Mouse (Mus musculus) ES-E14 (cell line): ENCODE measurements around the gene Cemip.

Experiments
- ZC3H11A ChIP-seq: IDR thresholded peaks from 2 replicates; pipeline ENCODE4 v1.6.1; 2012; ENCODE audit warnings: low read depth, mild to moderate bottlenecking, inconsistent platforms, low read length, borderline replicate concordance
- ZNF384 ChIP-seq: IDR thresholded peaks from 2 replicates; pipeline ENCODE4 v1.6.1; 2012; ENCODE audit warnings: low read depth, low read length, inconsistent platforms

DNA sequence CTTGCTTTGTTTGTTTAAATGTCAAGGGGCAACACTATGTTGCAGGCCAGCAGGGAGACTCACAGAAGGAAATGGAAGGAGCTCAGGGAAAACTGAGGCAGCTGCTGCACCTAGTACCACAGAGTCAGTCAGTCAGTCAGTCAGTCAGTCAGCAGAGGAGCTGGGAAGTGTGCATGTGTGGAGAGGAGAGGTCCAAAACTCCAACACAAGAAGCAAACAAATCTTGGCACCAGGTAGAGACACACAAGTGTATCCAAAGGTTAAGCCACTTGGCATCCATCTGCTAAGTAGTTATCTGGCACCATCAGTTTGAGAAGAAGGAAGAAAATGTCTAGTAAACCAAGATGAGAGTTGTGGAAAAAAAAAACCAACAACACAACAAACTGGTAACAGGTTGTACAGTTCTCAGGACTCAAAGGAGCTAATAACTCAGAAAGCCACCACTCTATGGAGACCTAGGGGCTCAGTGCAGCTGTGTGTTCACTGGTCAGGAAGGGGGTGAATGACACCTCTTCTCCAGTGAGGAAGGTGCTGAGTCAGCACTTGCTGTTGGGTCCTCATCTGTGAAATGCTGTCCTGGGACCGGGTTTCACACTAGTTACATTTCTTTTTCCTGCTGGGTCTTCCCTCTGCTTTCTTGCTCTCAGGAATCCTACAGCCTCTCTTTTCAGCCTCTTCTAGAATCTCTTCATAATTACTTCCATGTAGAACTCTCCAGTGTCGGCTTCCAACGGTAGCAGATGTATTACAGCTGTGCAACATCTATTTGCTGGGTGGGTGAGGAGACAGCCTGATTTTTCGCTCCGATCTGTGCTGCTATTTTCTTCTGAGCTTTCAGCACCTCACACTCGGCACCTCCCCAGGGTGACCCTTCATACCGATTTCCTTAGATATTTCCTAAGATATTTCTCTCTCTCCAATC, 30.6 kb upstream of the Cemip start:
- TF ChIP-seq ZNF384 (no peak), ZC3H11A (no peak)
